8 mouse cellular contexts compared by ENCODE assay signal in genomic region chr7:59228866-59229182, GRCm38 (mm10). TPM values are rescaled to one million over a fixed set of nuclear protein-coding genes. Genes with fewer than 3 reads are reported as not detected.
DNase-seq lines count a peak whose midpoint lies in the region; ATAC-seq and TF ChIP-seq lines count a peak whose summit lies in the region.

No protein-coding gene starts in this region.

- peak; percentile 63 for TF ChIP-seq CTCF in lung, postnatal 0 days (IDR thresholded peaks at IDR 0.05)

- no peaks in the 10 kb centered on the region for H3K27me3 ChIP-seq in lung, postnatal 0 days (replicated peaks; ENCODE audit: insufficient read depth, low read length)
- H3K27me3 ChIP-seq in limb, embryonic 13.5 days: no peaks in the 10 kb centered on the region
- H3K27me3 ChIP-seq in stomach, embryonic 14.5 days (ENCODE audit: control insufficient read depth, insufficient read depth, low read length): no peaks in the 10 kb centered on the region

- H3K4me3 ChIP-seq in lung, postnatal 0 days (ENCODE audit: low read depth, low read length): peak overlapping the region; percentile 92
- peak overlapping the region; percentile 95 for H3K4me3 ChIP-seq in limb, embryonic 13.5 days
- H3K4me3 ChIP-seq in stomach, embryonic 14.5 days (ENCODE audit: low read depth, low read length): peak overlapping the region; percentile 99

- H3K4me1 ChIP-seq in lung, postnatal 0 days (ENCODE audit: insufficient read depth, low read depth, low read length): peaks cover 3% of the 10 kb centered on the region; the same call in 1 of the 2 replicates
- peaks cover 12% of the 10 kb centered on the region for H3K4me1 ChIP-seq in limb, embryonic 13.5 days
- peaks cover 7% of the 10 kb centered on the region; the same call in 1 of the 2 replicates for H3K4me1 ChIP-seq in stomach, embryonic 14.5 days (ENCODE audit: control insufficient read depth, insufficient read depth, low read length)

- WGBS in lung, postnatal 0 days: 5% methylated on average over 34 of the region's 39 CpGs
- WGBS in limb, embryonic 13.5 days: 1% methylated on average over 39 of the region's 39 CpGs
- WGBS in stomach, embryonic 14.5 days: 0% methylated on average over 39 of the region's 39 CpGs

- no peak for TF ChIP-seq EP300 in lung, postnatal 0 days (IDR thresholded peaks at IDR 0.05)

- peak overlapping the region; percentile 95 for H3K27ac ChIP-seq in lung, postnatal 0 days (ENCODE audit: low read length)
- H3K27ac ChIP-seq in limb, embryonic 13.5 days: peak overlapping the region; percentile 98
- peak overlapping the region; percentile 98 for H3K27ac ChIP-seq in stomach, embryonic 14.5 days (ENCODE audit: low read length)

- no peak for DNase-seq in lung, postnatal 0 days (ENCODE audit: low spot score)
- DNase-seq in lung, postnatal 14 days: no peak
- no peak for DNase-seq in retina, embryonic 14.5 days (ENCODE audit: low spot score)
- no peak for DNase-seq in Muller cell, postnatal 12 days (ENCODE audit: inconsistent ontology term)
- no peak for DNase-seq in lung, postnatal 25 days (ENCODE audit: low spot score)

- no peaks in the 10 kb centered on the region for H3K9me3 ChIP-seq in lung, postnatal 0 days (ENCODE audit: low read length)
- H3K9me3 ChIP-seq in limb, embryonic 13.5 days: no peaks in the 10 kb centered on the region
- no peaks in the 10 kb centered on the region for H3K9me3 ChIP-seq in stomach, embryonic 14.5 days (ENCODE audit: control insufficient read depth, low read depth, low read length)

- ATAC-seq in lung, postnatal 0 days: peak; percentile 56
- ATAC-seq in erythroid progenitor cell, adult 5-6 weeks (replicated peaks; ENCODE audit: low FRiP score, poor library complexity, severe bottlenecking): peak; percentile 70; the same call in 1 of the 2 replicates
- peak; percentile 79 for ATAC-seq in limb, embryonic 13.5 days (ENCODE audit: low FRiP score, low read depth)
- ATAC-seq in stomach, embryonic 14.5 days (ENCODE audit: insufficient number of reproducible peaks, insufficient read depth, low FRiP score, low read depth): peak; percentile 62

- H3K36me3 ChIP-seq in lung, postnatal 0 days (ENCODE audit: insufficient read depth, low read length): no peaks in the 10 kb centered on the region
- H3K36me3 ChIP-seq in limb, embryonic 13.5 days: no peaks in the 10 kb centered on the region
- no peaks in the 10 kb centered on the region for H3K36me3 ChIP-seq in stomach, embryonic 14.5 days (ENCODE audit: control insufficient read depth, insufficient read depth, low read length)

- H3K4me2 ChIP-seq in lung, postnatal 0 days (replicated peaks; ENCODE audit: low read depth, low read length): peak overlapping the region; percentile 84
- peak overlapping the region; percentile 67 for H3K4me2 ChIP-seq in limb, embryonic 13.5 days (replicated peaks)
- H3K4me2 ChIP-seq in stomach, embryonic 14.5 days (replicated peaks; ENCODE audit: low read depth, low read length): peak overlapping the region; percentile 70

- H3K9ac ChIP-seq in lung, postnatal 0 days (replicated peaks; ENCODE audit: low read depth): peak overlapping the region; percentile 98
- H3K9ac ChIP-seq in limb, embryonic 13.5 days: peak overlapping the region; percentile 99
- H3K9ac ChIP-seq in stomach, embryonic 14.5 days (replicated peaks; ENCODE audit: low read depth, low read length): peak overlapping the region; percentile 97

RNA-seq across cellular contexts. Expression of gene Ube3a, which starts 0.3 kb away (rescaled TPM):
- 107 and 116 TPM in 2 replicates for polyA plus RNA-seq in lung, postnatal 0 days (2015; fragmentation: Nextera tagmentation; extraction: Ambion mirVana)
- total RNA-seq in erythroid progenitor cell, adult 5-6 weeks (2015; ENCODE audit: low replicate concordance): 45.0 and 73.8 TPM in 2 replicates
- 87.5 and 96.4 TPM in 2 replicates for total RNA-seq in erythroid progenitor cell, adult 5-6 weeks (2017; ENCODE audit: low replicate concordance)
- polyA plus RNA-seq in limb, embryonic 13.5 days (2015; fragmentation: Nextera tagmentation; extraction: Ambion mirVana): 141 TPM in 2 replicates
- 134 and 148 TPM in 2 replicates for polyA plus RNA-seq in stomach, embryonic 14.5 days (2014; fragmentation: Nextera tagmentation; extraction: Ambion mirVana)
